Mouse (Mus musculus): ENCODE measurements around the gene Gm20604. TPM values are rescaled to one million over a fixed set of nuclear protein-coding genes. Genes with fewer than 3 reads are reported as not detected.

Gm20604 gene
- polyA plus RNA-seq, 1 experiment from 2014 or later = 18.1 TPM

- Histone ChIP-seq H3K9ac (no peak overlapping the region), H3K4me2 (peak overlapping the region; percentile 40; the same call in 1 of the 2 replicates), H3K9me3 (no peaks in the 10 kb centered on the region), H3K36me3 (no peaks in the 10 kb centered on the region), H3K4me3 (no peak overlapping the region), H3K27me3 (replicated peaks) (no peaks in the 10 kb centered on the region), H3K27ac (replicated peaks) (no peak overlapping the region), H3K4me1 (peaks cover 13% of the 10 kb centered on the region; the same call in 1 of the 2 replicates)
- ATAC-seq (ENCODE audit: extremely low read depth, insufficient number of reproducible peaks, low FRiP score, low TSS enrichment) = no peak
- WGBS = 30% methylated on average over 13 of the region's 13 CpGs
Observed at GRCm38 (mm10) chr12:102719552-102720315, 38.7 kb downstream of the Gm20604 start.

- 0 out of 2 replicates have a peak, but pooled peaks cover 8% of the 10 kb centered on the region for H3K4me1 ChIP-seq
- no peak overlapping the region for H3K9ac ChIP-seq
- WGBS = 78% methylated on average over 10 of the region's 10 CpGs
- no peak overlapping the region for H3K27ac ChIP-seq (replicated peaks)
- H3K4me2 ChIP-seq = no peak overlapping the region
- H3K4me3 ChIP-seq = no peak overlapping the region
- H3K27me3 ChIP-seq (replicated peaks) = no peaks in the 10 kb centered on the region
- no peaks in the 10 kb centered on the region for H3K36me3 ChIP-seq
- no peak for ATAC-seq (ENCODE audit: extremely low read depth, insufficient number of reproducible peaks, low FRiP score, low TSS enrichment)
- no peaks in the 10 kb centered on the region for H3K9me3 ChIP-seq
Observed at GRCm38 (mm10) chr12:102714654-102715395, 43.6 kb downstream of the Gm20604 start.

GRCm38 (mm10) chr12:102714116-102714515 is 44.4 kb downstream of the Gm20604 start:
- Histone ChIP-seq H3K36me3 (no peaks in the 10 kb centered on the region), H3K4me3 (no peak overlapping the region), H3K27me3 (replicated peaks) (no peaks in the 10 kb centered on the region), H3K4me2 (no peak overlapping the region), H3K9me3 (no peaks in the 10 kb centered on the region), H3K9ac (no peak overlapping the region), H3K4me1 (0 out of 2 replicates have a peak, but pooled peaks cover 8% of the 10 kb centered on the region), H3K27ac (replicated peaks) (no peak overlapping the region)
- no peak for ATAC-seq (ENCODE audit: extremely low read depth, insufficient number of reproducible peaks, low FRiP score, low TSS enrichment)
- 66% methylated on average over 2 of the region's 2 CpGs for WGBS

GRCm38 (mm10) chr12:102713153-102713865 is 45.2 kb downstream of the Gm20604 start:
- Histone ChIP-seq H3K9ac (no peak overlapping the region), H3K9me3 (no peaks in the 10 kb centered on the region), H3K4me2 (no peak overlapping the region), H3K36me3 (no peaks in the 10 kb centered on the region), H3K27ac (replicated peaks) (no peak overlapping the region), H3K27me3 (replicated peaks) (no peaks in the 10 kb centered on the region), H3K4me1 (0 out of 2 replicates have a peak, but pooled peaks cover 8% of the 10 kb centered on the region), H3K4me3 (no peak overlapping the region)
- 64% methylated on average over 20 of the region's 20 CpGs for WGBS
- no peak for ATAC-seq (ENCODE audit: extremely low read depth, insufficient number of reproducible peaks, low FRiP score, low TSS enrichment)

- Histone ChIP-seq H3K9me3 (no peaks in the 10 kb centered on the region), H3K4me2 (no peak overlapping the region), H3K36me3 (no peaks in the 10 kb centered on the region), H3K9ac (no peak overlapping the region), H3K4me3 (no peak overlapping the region), H3K27ac (replicated peaks) (no peak overlapping the region), H3K27me3 (replicated peaks) (peaks cover 18% of the 10 kb centered on the region; the same call in 1 of the 2 replicates), H3K4me1 (peaks cover 15% of the 10 kb centered on the region)
- WGBS = 60% methylated on average over 4 of the region's 4 CpGs
- no peak for ATAC-seq (ENCODE audit: extremely low read depth, insufficient number of reproducible peaks, low FRiP score, low TSS enrichment)
Observed at GRCm38 (mm10) chr12:102710851-102711375, 47.6 kb downstream of the Gm20604 start.

GRCm38 (mm10) chr12:102709896-102710295 is 48.6 kb downstream of the Gm20604 start:
- ATAC-seq (ENCODE audit: extremely low read depth, insufficient number of reproducible peaks, low FRiP score, low TSS enrichment) = no peak
- Histone ChIP-seq H3K4me2 (no peak overlapping the region), H3K27me3 (replicated peaks) (peaks cover 18% of the 10 kb centered on the region; the same call in 1 of the 2 replicates), H3K27ac (replicated peaks) (no peak overlapping the region), H3K36me3 (no peaks in the 10 kb centered on the region), H3K9ac (no peak overlapping the region), H3K4me1 (peaks cover 22% of the 10 kb centered on the region), H3K4me3 (no peak overlapping the region), H3K9me3 (no peaks in the 10 kb centered on the region)
- 85% methylated on average over 5 of the region's 5 CpGs for WGBS

- ATAC-seq (ENCODE audit: extremely low read depth, insufficient number of reproducible peaks, low FRiP score, low TSS enrichment) = no peak
- Histone ChIP-seq H3K9me3 (no peaks in the 10 kb centered on the region), H3K36me3 (no peaks in the 10 kb centered on the region), H3K4me1 (peaks cover 29% of the 10 kb centered on the region), H3K4me2 (peak overlapping the region; percentile 64), H3K9ac (peak overlapping the region; percentile 70), H3K4me3 (peak overlapping the region; percentile 36), H3K27me3 (replicated peaks) (peaks cover 22% of the 10 kb centered on the region; the same call in 1 of the 2 replicates), H3K27ac (replicated peaks) (no peak overlapping the region; the same call in 1 of the 2 replicates)
- WGBS = 25% methylated on average over 11 of the region's 11 CpGs
Observed at GRCm38 (mm10) chr12:102708220-102708619, 50.3 kb downstream of the Gm20604 start.

- H3K4me3 ChIP-seq = no peak overlapping the region
- peaks cover 40% of the 10 kb centered on the region for H3K4me1 ChIP-seq
- H3K27ac ChIP-seq (replicated peaks) = no peak overlapping the region
- H3K9me3 ChIP-seq = no peaks in the 10 kb centered on the region
- no peak overlapping the region for H3K4me2 ChIP-seq
- 87% methylated on average over 10 of the region's 10 CpGs for WGBS
- H3K27me3 ChIP-seq (replicated peaks) = peaks cover 23% of the 10 kb centered on the region; the same call in 1 of the 2 replicates
- no peaks in the 10 kb centered on the region for H3K36me3 ChIP-seq
- H3K9ac ChIP-seq = no peak overlapping the region
- no peak for ATAC-seq (ENCODE audit: extremely low read depth, insufficient number of reproducible peaks, low FRiP score, low TSS enrichment)
Observed at GRCm38 (mm10) chr12:102706833-102707463, 51.5 kb downstream of the Gm20604 start.

GRCm38 (mm10) chr12:102705906-102706640 is 52.4 kb downstream of the Gm20604 start:
- peak overlapping the region; percentile 87 for H3K4me3 ChIP-seq
- H3K27me3 ChIP-seq (replicated peaks) = peaks cover 23% of the 10 kb centered on the region; the same call in 1 of the 2 replicates
- WGBS = 65% methylated on average over 6 of the region's 6 CpGs
- no peaks in the 10 kb centered on the region for H3K9me3 ChIP-seq
- H3K36me3 ChIP-seq = no peaks in the 10 kb centered on the region
- H3K4me1 ChIP-seq = peaks cover 40% of the 10 kb centered on the region
- peak overlapping the region; percentile 96 for H3K4me2 ChIP-seq
- ATAC-seq (ENCODE audit: extremely low read depth, insufficient number of reproducible peaks, low FRiP score, low TSS enrichment) = no peak
- H3K27ac ChIP-seq (replicated peaks) = peak overlapping the region; percentile 75; the same call in 1 of the 2 replicates
- H3K9ac ChIP-seq = peak overlapping the region; percentile 92; the same call in 1 of the 2 replicates

All from heart, embryonic 13.5 days (tissue).